Mouse (Mus musculus): ENCODE measurements around the gene Dupd1. TPM values are rescaled to one million over a fixed set of nuclear protein-coding genes. Genes with fewer than 3 reads are reported as not detected.
A peak's percentile ranks its signal among the peaks of the same experiment; 100 is the strongest.

The Dupd1 gene
- not detected in 2 replicates for polyA plus RNA-seq (2014; fragmentation: Nextera tagmentation; extraction: Ambion mirVana)

- no peaks in the 10 kb centered on the region for H3K9me3 ChIP-seq (ENCODE audit: control insufficient read depth, low read length)
- H3K4me3 ChIP-seq (replicated peaks; ENCODE audit: low read length) = no peak within 1 kb of the TSS
Observed at GRCm38 (mm10) chr14:21714486-21714885, at the start of gene Dupd1. Gene Dupd1 (minus strand): TSS chr14:21714576.

GRCm38 (mm10) chr14:21763736-21764135 lies 49.4 kb upstream of the Dupd1 start:
- no peak overlapping the region for H3K9ac ChIP-seq
- no peak overlapping the region for H3K4me2 ChIP-seq (replicated peaks)
- H3K4me1 ChIP-seq (replicated peaks; ENCODE audit: control insufficient read depth, insufficient read depth, low read length) = peaks cover 9% of the 10 kb centered on the region; the same call in 1 of the 2 replicates
- no peak for DNase-seq (ENCODE audit: low spot score)
- no peaks in the 10 kb centered on the region for H3K36me3 ChIP-seq (replicated peaks; ENCODE audit: control insufficient read depth, insufficient read depth)
- H3K27me3 ChIP-seq (ENCODE audit: control insufficient read depth, insufficient read depth, low read length) = no peaks in the 10 kb centered on the region
- no peak for ATAC-seq (ENCODE audit: low FRiP score)
- H3K27ac ChIP-seq = no peak overlapping the region
- no peaks in the 10 kb centered on the region for H3K9me3 ChIP-seq (ENCODE audit: control insufficient read depth, low read length)
- 92% methylated on average over 3 of the region's 3 CpGs for WGBS
- H3K4me3 ChIP-seq (replicated peaks; ENCODE audit: low read length) = no peak overlapping the region

More at GRCm38 (mm10) chr14:21714486-21714885, at the start of gene Dupd1:
- Histone ChIP-seq H3K27ac (no peak within 1 kb of the TSS), H3K9ac (no peak within 1 kb of the TSS), H3K27me3 (ENCODE audit: control insufficient read depth, insufficient read depth, low read length) (no peaks in the 10 kb centered on the region), H3K4me2 (replicated peaks) (no peak within 1 kb of the TSS), H3K36me3 (replicated peaks; ENCODE audit: control insufficient read depth, insufficient read depth) (no peaks in the 10 kb centered on the region), H3K4me1 (replicated peaks; ENCODE audit: control insufficient read depth, insufficient read depth, low read length) (no peaks in the 10 kb centered on the region)
- DNase-seq (ENCODE audit: low spot score) = no peak
- 77% methylated on average over 5 of the region's 5 CpGs for WGBS
- ATAC-seq (ENCODE audit: low FRiP score) = no peak

- 93% methylated on average over 9 of the region's 9 CpGs for WGBS
- no peak overlapping the region for H3K4me3 ChIP-seq (replicated peaks; ENCODE audit: low read length)
Observed at GRCm38 (mm10) chr14:21761560-21761959, 47.2 kb upstream of the Dupd1 start.

GRCm38 (mm10) chr14:21753367-21753766 lies 39.0 kb upstream of the Dupd1 start:
- no peaks in the 10 kb centered on the region for H3K36me3 ChIP-seq (replicated peaks; ENCODE audit: control insufficient read depth, insufficient read depth)
- H3K4me2 ChIP-seq (replicated peaks) = no peak overlapping the region
- H3K27me3 ChIP-seq (ENCODE audit: control insufficient read depth, insufficient read depth, low read length) = no peaks in the 10 kb centered on the region
- H3K4me1 ChIP-seq (replicated peaks; ENCODE audit: control insufficient read depth, insufficient read depth, low read length) = peaks cover 19% of the 10 kb centered on the region
- no peaks in the 10 kb centered on the region for H3K9me3 ChIP-seq (ENCODE audit: control insufficient read depth, low read length)
- DNase-seq (ENCODE audit: low spot score) (no peak), ATAC-seq (ENCODE audit: low FRiP score) (no peak)
- H3K9ac ChIP-seq = no peak overlapping the region
- WGBS = 84% methylated on average over 4 of the region's 4 CpGs
- no peak overlapping the region for H3K4me3 ChIP-seq (replicated peaks; ENCODE audit: low read length)
- H3K27ac ChIP-seq = no peak overlapping the region

More at GRCm38 (mm10) chr14:21761560-21761959, 47.2 kb upstream of the Dupd1 start:
- no peaks in the 10 kb centered on the region for H3K9me3 ChIP-seq (ENCODE audit: control insufficient read depth, low read length)
- no peaks in the 10 kb centered on the region for H3K4me1 ChIP-seq (replicated peaks; ENCODE audit: control insufficient read depth, insufficient read depth, low read length)
- no peak for DNase-seq (ENCODE audit: low spot score)
- H3K27me3 ChIP-seq (ENCODE audit: control insufficient read depth, insufficient read depth, low read length) = no peaks in the 10 kb centered on the region
- H3K27ac ChIP-seq = no peak overlapping the region
- no peak overlapping the region for H3K4me2 ChIP-seq (replicated peaks)
- H3K9ac ChIP-seq = no peak overlapping the region
- no peaks in the 10 kb centered on the region for H3K36me3 ChIP-seq (replicated peaks; ENCODE audit: control insufficient read depth, insufficient read depth)
- no peak for ATAC-seq (ENCODE audit: low FRiP score)

GRCm38 (mm10) chr14:21752411-21752810 lies 38.0 kb upstream of the Dupd1 start:
- no peak overlapping the region for H3K4me3 ChIP-seq (replicated peaks; ENCODE audit: low read length)
- H3K27me3 ChIP-seq (ENCODE audit: control insufficient read depth, insufficient read depth, low read length) = no peaks in the 10 kb centered on the region
- DNase-seq (ENCODE audit: low spot score) = no peak

GRCm38 (mm10) chr14:21750881-21751542 lies 36.6 kb upstream of the Dupd1 start, which contains the start of gene Dusp13:
Gene Dusp13 (minus strand): TSS chr14:21751181.
- no peaks in the 10 kb centered on the region for H3K36me3 ChIP-seq (replicated peaks; ENCODE audit: control insufficient read depth, insufficient read depth)
- H3K27ac ChIP-seq = peak within 1 kb of the TSS; percentile 86
- H3K4me2 ChIP-seq (replicated peaks) = peak within 1 kb of the TSS; percentile 66
- peak within 1 kb of the TSS; percentile 85 for H3K9ac ChIP-seq
- DNase-seq (ENCODE audit: low spot score) (peak; percentile 70), ATAC-seq (ENCODE audit: low FRiP score) (peak; percentile 59)
- H3K4me3 ChIP-seq (replicated peaks; ENCODE audit: low read length) = peak within 1 kb of the TSS; percentile 80
- no peaks in the 10 kb centered on the region for H3K9me3 ChIP-seq (ENCODE audit: control insufficient read depth, low read length)
- H3K4me1 ChIP-seq (replicated peaks; ENCODE audit: control insufficient read depth, insufficient read depth, low read length) = peaks cover 19% of the 10 kb centered on the region
- H3K27me3 ChIP-seq (ENCODE audit: control insufficient read depth, insufficient read depth, low read length) = no peaks in the 10 kb centered on the region
- WGBS = under 1% methylated on average over 26 of the region's 26 CpGs

More at GRCm38 (mm10) chr14:21752411-21752810, 38.0 kb upstream of the Dupd1 start:
- WGBS = 89% methylated on average over 3 of the region's 3 CpGs
- Histone ChIP-seq H3K27ac (no peak overlapping the region), H3K9me3 (ENCODE audit: control insufficient read depth, low read length) (no peaks in the 10 kb centered on the region), H3K9ac (peak overlapping the region; percentile 18; the same call in 1 of the 2 replicates), H3K36me3 (replicated peaks; ENCODE audit: control insufficient read depth, insufficient read depth) (no peaks in the 10 kb centered on the region), H3K4me2 (replicated peaks) (peak overlapping the region; percentile 66), H3K4me1 (replicated peaks; ENCODE audit: control insufficient read depth, insufficient read depth, low read length) (peaks cover 19% of the 10 kb centered on the region)
- ATAC-seq (ENCODE audit: low FRiP score) = no peak

GRCm38 (mm10) chr14:21750008-21750880 lies 35.9 kb upstream of the Dupd1 start, which contains the start of gene Samd8:
Gene Samd8 (plus strand): TSS chr14:21750531.
- Histone ChIP-seq H3K9me3 (ENCODE audit: control insufficient read depth, low read length) (no peaks in the 10 kb centered on the region), H3K9ac (peak within 1 kb of the TSS; percentile 85), H3K4me2 (replicated peaks) (peak within 1 kb of the TSS; percentile 66), H3K4me1 (replicated peaks; ENCODE audit: control insufficient read depth, insufficient read depth, low read length) (peaks cover 19% of the 10 kb centered on the region), H3K4me3 (replicated peaks; ENCODE audit: low read length) (peak within 1 kb of the TSS; percentile 80), H3K27me3 (ENCODE audit: control insufficient read depth, insufficient read depth, low read length) (no peaks in the 10 kb centered on the region), H3K27ac (peak within 1 kb of the TSS; percentile 86), H3K36me3 (replicated peaks; ENCODE audit: control insufficient read depth, insufficient read depth) (no peaks in the 10 kb centered on the region)
- DNase-seq (ENCODE audit: low spot score) (peak; percentile 92), ATAC-seq (ENCODE audit: low FRiP score) (peak; percentile 89)
- WGBS = 6% methylated on average over 52 of the region's 52 CpGs

- ATAC-seq (ENCODE audit: low FRiP score) = no peak
- WGBS = 42% methylated on average over 15 of the region's 15 CpGs
- H3K4me2 ChIP-seq (replicated peaks) = no peak overlapping the region
- DNase-seq (ENCODE audit: low spot score) = peak; percentile 57
- no peak overlapping the region for H3K9ac ChIP-seq
- H3K9me3 ChIP-seq (ENCODE audit: control insufficient read depth, low read length) = no peaks in the 10 kb centered on the region
- H3K27ac ChIP-seq = no peak overlapping the region
- H3K4me3 ChIP-seq (replicated peaks; ENCODE audit: low read length) = no peak overlapping the region
- peaks cover 15% of the 10 kb centered on the region for H3K4me1 ChIP-seq (replicated peaks; ENCODE audit: control insufficient read depth, insufficient read depth, low read length)
- no peaks in the 10 kb centered on the region for H3K36me3 ChIP-seq (replicated peaks; ENCODE audit: control insufficient read depth, insufficient read depth)
- H3K27me3 ChIP-seq (ENCODE audit: control insufficient read depth, insufficient read depth, low read length) = no peaks in the 10 kb centered on the region
Observed at GRCm38 (mm10) chr14:21748142-21748870, 33.9 kb upstream of the Dupd1 start.

Data from hindbrain, embryonic 14.5 days (tissue).